Mouse (Mus musculus): ENCODE data around the gene Gm17467. TPM values are rescaled to one million over a fixed set of nuclear protein-coding genes. Genes with fewer than 3 reads are reported as not detected.

Gene Gm17467
- not detected for polyA plus RNA-seq (2014; fragmentation: Illumina TruSeq; extraction: RNeasy Lipid Tissue Mini Kit (QIAGEN cat#74804); ENCODE audit: low read depth, low replicate concordance)

DNA sequence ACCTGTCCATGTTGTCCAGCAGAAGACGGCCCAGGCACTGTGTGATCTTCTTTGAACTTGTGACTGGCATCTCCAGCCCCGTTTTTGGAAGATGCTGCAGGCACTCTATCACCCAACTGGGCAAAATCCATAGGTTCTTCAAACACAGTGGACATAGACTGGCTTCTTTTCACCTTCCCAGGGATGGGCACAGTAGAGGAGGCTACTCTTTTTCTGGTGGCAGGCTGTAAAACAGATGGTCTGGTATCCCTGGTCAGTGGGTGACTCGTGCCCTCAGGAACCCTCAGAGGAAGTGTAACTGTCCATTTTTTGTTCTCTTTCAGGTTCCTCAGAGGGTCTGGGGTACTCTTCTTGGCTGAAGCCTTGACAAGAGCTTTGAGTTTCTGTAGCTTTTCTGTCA is at the start of gene Gm17467:
Gene Gm17467, minus strand, starts transcription at position 101 of the 400 bp plus-strand sequence.

Other genes starting within 250 kb of the Gm17467 start
- 6.4 TPM for gene Cldn34c2, start 123.1 kb downstream of the Gm17467 start, polyA plus RNA-seq (2014; fragmentation: Illumina TruSeq; extraction: RNeasy Lipid Tissue Mini Kit (QIAGEN cat#74804); ENCODE audit: low read depth, low replicate concordance)
- gene Cldn34c3, start 88.9 kb upstream of the Gm17467 start, polyA plus RNA-seq (2014; fragmentation: Illumina TruSeq; extraction: RNeasy Lipid Tissue Mini Kit (QIAGEN cat#74804); ENCODE audit: low read depth, low replicate concordance): 23.9 TPM

Measured in testis, adult 10 weeks (tissue).